Mouse (Mus musculus): ENCODE measurements at regions not wholly inside any gene's neighbourhood (a gene's known extent, or its start where the extent isn't known, plus 50 kb on each side); places are given as distances from the start of the nearest gene placed in this dataset.
A peak's percentile ranks its signal among the peaks of the same experiment; 100 is the strongest.

GRCm38 (mm10) chr17:51683318-51683717 lies 149.8 kb downstream of the Satb1 start:
- no peak for DNase-seq (ENCODE audit: low spot score)

DNA sequence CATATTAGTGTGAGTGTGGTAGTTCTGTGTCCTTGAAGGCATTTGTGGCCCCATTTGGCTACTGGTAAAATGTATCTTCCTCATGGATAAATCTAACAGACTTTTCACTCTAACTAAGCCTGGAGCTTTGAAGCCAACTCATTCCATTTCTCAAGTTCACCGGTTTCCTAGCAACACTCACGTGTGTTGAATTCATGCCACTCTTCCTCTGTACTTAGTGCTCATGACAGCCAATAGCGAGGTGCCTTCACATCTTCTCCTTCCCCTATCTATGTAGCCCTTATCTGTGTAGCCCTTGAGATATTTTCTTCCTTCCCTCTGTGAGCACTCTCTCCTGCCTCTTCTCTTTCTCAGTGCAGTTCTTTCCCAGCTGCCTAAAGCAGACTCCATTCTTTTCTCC lies 150.7 kb downstream of the Satb1 start:
- no peak for DNase-seq (ENCODE audit: low spot score)

GRCm38 (mm10) chr17:51677451-51677850 lies 155.6 kb downstream of the Satb1 start:
- no peak for DNase-seq (ENCODE audit: low spot score)

DNA sequence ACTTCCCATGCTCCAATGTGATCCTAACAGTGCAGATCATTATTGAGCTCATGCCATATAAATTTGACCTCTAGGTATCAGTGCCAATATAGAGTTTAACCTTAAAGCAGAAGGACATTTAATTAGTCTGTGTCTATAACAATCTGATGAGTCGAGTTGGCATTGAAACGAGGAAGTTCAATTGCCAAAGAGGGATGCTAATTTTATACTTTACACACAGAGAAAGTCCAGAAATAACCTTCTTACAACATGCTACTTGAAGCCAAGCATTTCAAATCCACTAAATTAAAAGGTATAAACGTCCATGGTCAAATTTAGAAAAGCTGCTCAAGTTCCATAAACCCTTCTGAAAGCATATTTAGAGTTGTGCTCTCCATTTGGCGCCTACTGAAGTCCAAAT lies 174.7 kb downstream of the Satb1 start:
- no peak for DNase-seq (ENCODE audit: low spot score)

GRCm38 (mm10) chr17:51653881-51654280 lies 179.2 kb downstream of the Satb1 start:
- no peak for DNase-seq (ENCODE audit: low spot score)

GRCm38 (mm10) chr17:51651880-51652279 lies 181.2 kb downstream of the Satb1 start:
- no peak for DNase-seq (ENCODE audit: low spot score)

DNA sequence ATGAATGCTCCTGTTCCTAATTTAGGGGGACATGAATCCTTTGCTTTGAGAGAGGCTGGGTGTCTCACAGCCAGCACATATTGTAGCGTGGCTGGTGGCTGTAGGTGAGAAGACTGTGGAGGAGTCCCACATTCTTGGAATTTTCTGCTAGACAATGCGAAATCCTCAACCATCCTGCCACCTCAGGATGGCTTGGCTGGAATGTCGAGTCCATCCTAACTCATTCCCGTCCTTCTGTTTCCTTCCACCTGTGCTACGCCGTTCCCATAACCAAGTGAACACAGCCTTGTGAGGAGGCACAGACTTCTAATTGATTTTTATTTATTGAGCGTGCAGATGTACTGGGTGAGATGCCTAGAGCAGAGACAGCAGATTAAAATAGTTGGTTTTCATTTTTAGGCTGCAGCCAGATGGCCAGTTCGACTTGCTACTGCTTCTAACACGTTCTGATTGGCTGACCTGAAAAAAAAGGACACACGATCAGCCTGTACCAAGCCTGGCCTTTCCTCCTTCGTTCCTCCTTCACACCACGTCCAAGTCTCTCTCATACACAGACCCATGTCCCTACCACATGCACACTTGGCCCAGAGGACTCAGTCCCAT lies 183.8 kb downstream of the Satb1 start:
- DNase-seq (ENCODE audit: low spot score), result no peak

GRCm38 (mm10) chr17:51646416-51646815 lies 186.7 kb downstream of the Satb1 start:
- DNase-seq (ENCODE audit: low spot score), result no peak

GRCm38 (mm10) chr17:51645866-51646265 lies 187.2 kb downstream of the Satb1 start:
- no peak for DNase-seq (ENCODE audit: low spot score)

DNA sequence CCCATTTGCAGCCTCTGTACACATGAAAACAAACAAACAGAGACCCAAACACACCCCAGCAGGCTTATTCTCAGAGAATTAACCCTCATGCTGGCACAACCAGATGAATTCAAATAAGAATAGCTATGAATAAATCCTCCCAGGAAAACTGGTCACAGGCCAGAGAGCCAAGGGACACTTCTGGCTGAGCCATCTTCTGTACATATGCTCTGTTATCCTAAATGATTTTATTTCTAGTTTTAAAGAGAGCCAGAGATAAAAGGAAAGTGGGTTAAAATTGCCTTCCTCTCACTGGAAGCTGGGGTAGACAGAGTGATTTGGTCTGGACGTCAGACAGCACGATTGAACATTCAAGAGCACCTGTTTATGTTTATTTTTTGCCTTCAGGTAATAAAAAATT lies 190.4 kb downstream of the Satb1 start:
- DNase-seq (ENCODE audit: low spot score), result no peak

GRCm38 (mm10) chr17:51635913-51636312 lies 197.2 kb downstream of the Satb1 start:
- DNase-seq (ENCODE audit: low spot score), result no peak

GRCm38 (mm10) chr17:51631574-51631973 lies 201.5 kb downstream of the Satb1 start:
- DNase-seq (ENCODE audit: low spot score), result no peak

DNA sequence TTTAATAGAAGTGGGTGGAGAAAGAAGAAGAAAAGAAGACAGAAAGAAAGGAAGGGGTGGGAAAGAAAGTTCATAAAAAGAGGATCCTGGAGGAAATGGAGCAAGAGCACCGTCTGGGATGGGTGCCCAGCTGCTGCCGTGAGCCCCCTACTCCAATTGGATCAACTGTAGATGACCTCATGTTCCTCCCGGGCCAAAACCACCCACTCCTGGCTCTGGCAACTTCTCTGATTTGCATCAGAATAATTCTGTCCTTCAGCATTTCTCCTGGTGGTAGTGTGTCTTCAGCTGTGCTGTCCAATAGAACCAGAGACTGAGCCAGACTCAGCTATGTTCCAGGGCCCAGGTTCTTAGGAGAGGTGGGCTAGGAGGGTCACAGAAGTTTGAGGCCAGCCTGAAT lies 212.6 kb downstream of the Satb1 start:
- DNase-seq (ENCODE audit: low spot score), result no peak

DNA sequence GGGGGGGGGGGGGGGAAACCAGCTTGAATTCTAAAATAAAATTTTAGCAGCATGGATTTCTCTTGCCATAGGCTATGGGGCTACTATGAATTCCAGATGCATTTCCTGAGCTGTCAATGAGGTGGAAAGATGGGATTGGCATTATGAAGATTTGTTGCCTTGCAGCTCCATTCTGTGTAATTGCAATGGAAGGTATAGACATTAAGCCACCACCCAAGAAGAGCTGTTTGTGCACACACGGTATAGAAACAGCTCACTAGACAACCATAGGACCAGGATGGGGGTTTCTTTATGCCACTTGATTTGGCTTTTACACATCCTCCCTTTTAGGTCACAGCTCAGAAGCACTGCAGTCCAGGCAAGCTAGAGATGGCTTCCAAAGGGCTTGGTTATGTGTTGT lies 247.8 kb downstream of the Satb1 start:
- DNase-seq (ENCODE audit: low spot score), result no peak

- DNase-seq (ENCODE audit: low spot score), result no peak
Measured at GRCm38 (mm10) chr17:51583984-51584880, 248.9 kb downstream of the Satb1 start.

DNA sequence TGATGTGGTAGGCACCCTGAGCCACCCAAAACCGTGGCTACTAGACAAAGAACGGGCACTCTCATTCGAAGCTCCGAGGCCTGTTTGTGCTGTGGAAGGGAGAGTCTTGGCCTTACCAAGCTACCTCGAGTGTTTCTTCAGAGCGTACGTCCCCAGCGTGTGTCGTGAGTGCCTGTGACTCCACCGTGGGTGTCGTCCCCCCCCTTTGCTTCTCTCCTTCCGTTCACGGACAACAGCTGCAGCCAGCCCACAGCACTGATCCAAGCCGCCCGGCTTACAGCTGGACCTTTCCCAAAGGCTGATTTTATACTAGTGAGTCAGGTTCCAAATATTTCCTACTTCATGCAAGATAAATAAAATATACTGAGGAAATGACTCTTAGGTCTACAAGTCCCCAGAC lies 249.8 kb downstream of the Satb1 start:
- peak; percentile 42 for DNase-seq (ENCODE audit: low spot score)

GRCm38 (mm10) chr17:51555854-51556253 lies 277.2 kb downstream of the Satb1 start:
- DNase-seq (ENCODE audit: low spot score), result no peak

DNA sequence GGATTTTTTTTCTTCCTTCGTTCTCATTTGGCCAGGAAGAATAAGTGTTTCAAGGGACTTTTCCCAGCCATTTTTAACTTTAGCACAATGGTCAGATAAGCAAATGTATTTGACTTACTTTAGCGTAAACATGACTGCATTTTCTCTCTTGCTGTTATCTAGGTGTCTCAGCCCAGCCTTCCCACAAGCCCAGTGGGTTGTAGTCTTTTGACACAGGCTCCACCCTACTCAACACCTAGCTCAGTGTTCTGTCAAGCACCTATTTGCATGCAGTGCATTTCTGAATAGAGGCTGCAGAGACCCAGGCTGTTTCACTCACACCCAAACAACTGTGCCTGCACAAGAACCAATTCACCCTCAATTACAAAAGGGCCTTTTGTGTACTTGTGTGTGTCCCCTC lies 278.6 kb downstream of the Satb1 start:
- no peak for DNase-seq (ENCODE audit: low spot score)

DNA sequence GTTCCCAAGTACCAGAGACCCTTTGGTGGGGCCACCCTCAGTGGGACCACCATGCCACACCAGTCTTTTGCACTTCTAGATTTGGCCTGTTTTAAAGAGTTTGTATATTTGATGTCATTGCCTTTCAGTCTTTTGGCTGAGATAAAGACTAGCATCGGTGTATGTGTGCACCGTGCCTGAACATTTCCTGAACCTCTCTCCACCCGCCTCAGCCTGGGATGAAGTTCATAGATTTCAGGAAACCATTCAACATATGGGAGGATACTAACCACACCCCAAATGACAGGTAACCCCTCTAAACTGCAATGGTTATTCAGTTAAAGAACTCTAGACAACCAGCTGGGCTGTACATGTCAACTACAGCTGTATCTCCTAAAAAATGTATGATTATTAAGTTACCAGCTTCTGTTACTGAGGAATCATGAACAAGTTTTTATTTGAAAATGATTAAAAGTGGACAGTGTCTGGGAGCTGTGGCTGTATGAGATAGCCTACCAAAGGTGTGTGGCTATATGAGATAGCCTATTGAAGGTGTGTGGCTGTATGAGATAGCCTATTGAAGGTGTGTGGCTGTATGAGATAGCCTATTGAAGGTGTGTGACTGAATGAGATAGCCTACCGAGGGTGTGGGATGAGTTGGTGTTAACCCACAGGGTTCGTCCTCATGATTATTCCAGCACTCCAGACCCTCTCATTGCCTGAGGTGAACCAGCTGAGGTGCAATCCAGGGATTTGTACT lies 280.6 kb downstream of the Satb1 start:
- DNase-seq (ENCODE audit: low spot score), result no peak

DNA sequence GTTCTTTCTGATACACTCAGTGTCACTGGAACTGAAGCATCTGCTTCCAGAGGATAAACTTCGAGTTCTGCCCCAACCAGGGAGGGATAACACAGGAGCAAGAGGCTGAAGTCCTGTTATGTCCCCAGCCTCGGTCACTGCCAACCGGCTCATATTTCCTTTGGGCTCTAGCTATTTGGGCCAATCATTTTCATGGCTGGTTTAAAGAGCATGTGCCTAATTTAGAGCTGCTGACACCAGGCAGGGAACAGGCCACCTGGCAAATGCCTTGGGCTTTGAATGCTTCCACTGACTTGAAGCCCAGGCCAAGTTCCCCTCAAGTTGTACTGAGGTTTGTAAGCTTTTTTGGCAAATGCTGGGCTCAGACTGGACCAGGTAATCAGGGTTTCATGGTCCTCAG lies 286.1 kb downstream of the Satb1 start:
- DNase-seq (ENCODE audit: low spot score), result no peak

DNA sequence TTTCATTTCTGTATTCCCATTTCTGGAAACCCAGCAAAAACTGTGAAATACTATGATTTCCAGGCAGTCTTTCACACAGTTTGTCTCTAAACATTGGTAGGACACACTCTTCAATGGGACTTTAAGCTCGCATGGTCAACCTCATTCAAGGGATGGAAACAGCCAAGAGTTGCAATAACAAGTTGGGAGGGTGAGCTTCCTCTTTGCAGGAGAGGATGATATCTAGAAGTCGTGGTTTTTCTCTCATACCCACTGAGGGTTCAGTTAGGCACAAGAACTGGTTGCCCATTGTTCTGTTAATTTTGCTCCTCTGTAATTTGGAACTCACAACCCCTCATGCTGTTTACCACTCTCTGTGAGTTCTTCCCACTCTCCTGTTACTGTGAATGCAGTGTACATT lies 290.5 kb downstream of the Satb1 start:
- DNase-seq (ENCODE audit: low spot score), result no peak

DNA sequence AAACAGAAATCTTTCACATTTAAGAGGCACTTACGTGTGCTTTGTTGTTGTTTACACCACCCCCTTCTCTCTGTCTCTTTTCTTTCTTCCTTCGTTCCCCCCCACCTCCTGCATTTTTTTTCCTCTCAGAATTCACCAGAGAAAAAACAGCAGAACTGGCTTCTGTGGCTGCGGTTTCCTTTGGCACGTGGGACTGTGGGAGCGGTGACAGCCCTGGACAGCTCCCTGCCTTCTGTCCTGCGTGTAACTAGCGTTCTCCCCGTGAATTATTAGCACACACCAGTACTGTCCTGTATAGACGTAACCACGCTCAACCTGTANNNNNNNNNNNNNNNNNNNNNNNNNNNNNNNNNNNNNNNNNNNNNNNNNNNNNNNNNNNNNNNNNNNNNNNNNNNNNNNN lies 298.4 kb downstream of the Satb1 start:
- no peak for DNase-seq (ENCODE audit: low spot score)

DNA sequence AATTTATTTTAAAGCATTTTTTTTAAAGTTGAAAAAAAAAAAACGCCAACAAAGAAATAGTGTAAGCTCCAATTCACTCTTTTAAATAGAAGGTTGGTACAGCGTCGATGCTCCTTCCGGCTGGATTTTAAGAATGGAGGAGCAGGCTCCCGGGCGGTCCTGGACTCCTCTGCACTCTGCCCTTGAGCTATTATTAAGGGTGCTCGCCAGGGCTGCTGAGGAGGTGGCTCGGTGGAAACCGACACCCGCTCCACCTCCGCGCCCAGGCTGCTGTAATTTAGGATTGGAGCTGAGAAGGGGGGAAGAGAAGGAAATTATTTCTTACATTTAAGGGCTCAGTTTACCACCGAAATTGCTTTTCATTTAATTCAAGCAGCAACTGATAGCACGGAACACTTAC lies 298.8 kb downstream of the Satb1 start:
- DNase-seq (ENCODE audit: low spot score), result no peak
